Mouse (Mus musculus) monocyte, adult 2 months (primary cell): ENCODE results near the gene Chrna1.

Experiments
- DNase-seq, 2 experiments: peaks; one replicate each; pipeline ENCODE4 v3.0.0; 2022; ENCODE audit warnings: low spot score in 2 of 2, low read depth in 1 of 2

Gene Chrna1

DNA sequence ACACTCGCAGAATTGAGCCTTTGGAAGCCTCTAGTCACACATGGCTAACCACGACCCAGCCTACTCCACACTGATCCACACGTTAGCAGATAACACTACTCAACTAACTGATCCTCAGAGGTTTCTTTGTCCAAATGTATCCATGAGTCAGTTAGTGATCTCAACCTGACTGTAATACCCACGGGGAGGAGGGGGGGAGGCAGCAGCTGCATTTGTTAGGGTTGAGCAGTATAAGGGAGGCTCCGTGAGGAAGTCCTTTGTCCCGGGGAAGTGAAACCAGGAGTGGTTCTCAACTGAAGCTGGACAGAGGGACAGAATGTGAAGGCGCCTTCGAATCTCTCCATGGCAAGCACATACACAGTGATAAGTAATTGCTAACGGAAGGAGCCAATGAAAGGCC lies 53.4 kb downstream of the Chrna1 start:
- DNase-seq = peak; percentile 49 to 57

- DNase-seq = no peak
These were observed 57.2 kb downstream of the Chrna1 start for GRCm38 (mm10) chr2:73522891-73523290.

- no peak for DNase-seq
These were observed 57.8 kb downstream of the Chrna1 start for GRCm38 (mm10) chr2:73522336-73522735.

GRCm38 (mm10) chr2:73521737-73522136 lies 58.4 kb downstream of the Chrna1 start:
- no peak for DNase-seq

DNA sequence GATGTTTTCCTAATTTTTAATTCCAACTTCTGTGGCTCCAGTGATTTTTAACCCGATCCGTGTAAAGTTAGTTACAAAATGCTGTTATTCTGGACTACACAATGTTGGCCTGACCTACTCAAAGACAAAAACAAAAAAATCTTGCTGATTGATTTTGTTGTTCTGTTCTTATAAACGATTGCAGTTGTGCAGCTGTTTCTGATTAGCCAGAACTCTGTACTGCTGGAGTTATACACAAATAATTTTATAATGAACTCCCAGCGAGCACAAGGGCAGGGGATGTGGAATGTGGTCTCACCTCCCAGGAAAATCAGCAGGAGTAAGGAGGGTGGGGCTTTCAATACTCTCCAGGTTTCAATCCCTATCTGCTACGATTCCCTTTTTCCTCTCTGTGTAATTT lies 61.2 kb downstream of the Chrna1 start:
- DNase-seq = no peak

DNA sequence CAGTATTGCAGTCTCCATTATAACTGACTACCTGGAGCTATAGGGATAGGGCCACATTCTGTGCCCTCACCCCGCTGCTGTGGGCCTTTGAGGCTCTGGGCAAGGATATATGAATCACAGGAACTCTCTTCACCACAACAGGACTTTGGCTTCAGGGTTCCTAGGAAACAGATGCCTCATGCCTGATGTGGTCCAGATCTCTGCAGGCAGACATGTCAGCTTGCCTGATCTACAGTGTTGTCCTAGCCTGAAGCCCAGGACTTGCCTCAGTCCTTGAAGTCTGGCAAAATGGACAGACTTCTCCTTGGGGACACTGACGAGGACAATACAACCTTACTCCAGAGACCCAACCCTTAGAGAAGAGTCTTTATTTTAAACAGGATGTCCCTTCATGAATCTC lies 61.8 kb downstream of the Chrna1 start:
- no peak for DNase-seq

GRCm38 (mm10) chr2:73514178-73514577 lies 66.0 kb downstream of the Chrna1 start:
- DNase-seq = no peak
